Mouse (Mus musculus) urinary bladder, postnatal 14 days (tissue): ENCODE data around the gene Tiam2.
"Not testable (repeated sequence)": the region's sequence is repeated elsewhere in the genome, so short reads cannot be mapped to it uniquely, and the experiment has no call there.

Experiments
- DNase-seq: peaks from one replicate; pipeline ENCODE4 v3.0.0; 2021; ENCODE audit warnings: low spot score

Gene Tiam2

DNA sequence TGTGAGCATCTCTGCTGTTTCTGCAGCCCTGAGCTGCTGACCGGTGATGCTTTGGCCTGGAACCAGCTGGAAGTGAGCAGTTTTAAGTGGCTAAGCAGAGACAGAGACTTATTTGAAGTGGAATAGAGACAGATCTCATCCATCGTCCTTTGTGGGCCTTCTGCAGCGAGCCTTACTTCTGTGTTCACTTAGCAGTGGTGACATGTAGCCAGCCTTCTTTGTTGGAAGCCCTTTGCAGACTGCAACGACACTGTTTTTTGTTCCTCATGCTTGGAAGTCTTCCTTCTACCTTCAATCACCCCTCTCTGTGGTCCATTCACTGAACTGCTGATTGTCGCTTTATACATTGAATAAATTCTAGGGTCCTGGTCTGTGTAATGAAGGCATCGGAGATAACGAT is 18.5 kb downstream of the Tiam2 start:
- no peak for DNase-seq

DNA sequence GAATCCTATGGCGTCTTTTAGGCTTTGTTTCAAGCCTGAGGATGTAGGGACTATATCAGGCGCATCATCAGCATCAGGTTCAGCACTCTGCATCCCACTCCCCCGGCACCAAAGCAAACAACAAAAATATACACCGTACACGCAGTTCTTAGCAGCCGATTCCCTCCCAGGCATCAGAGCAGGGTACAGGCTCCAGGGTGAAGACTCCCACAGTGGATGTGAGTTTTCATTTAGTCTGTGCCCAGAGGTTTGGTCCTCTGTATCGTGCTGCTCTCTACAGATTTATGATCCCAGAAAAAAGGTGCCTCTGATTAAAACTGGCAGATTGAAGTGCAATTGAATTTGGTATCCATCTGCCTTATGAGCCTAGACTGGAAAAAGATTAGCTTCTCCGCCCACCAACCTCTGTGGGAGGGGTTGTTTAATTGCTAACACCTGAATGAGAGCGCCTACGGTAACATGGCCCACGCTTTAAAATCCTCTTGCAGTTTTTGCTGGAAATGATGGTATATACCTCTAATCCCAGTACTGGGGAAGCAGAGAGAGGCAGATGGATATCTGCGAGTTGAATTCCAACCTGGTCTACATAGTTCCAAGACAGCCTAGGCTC is 19.0 kb downstream of the Tiam2 start:
- DNase-seq = no peak

DNA sequence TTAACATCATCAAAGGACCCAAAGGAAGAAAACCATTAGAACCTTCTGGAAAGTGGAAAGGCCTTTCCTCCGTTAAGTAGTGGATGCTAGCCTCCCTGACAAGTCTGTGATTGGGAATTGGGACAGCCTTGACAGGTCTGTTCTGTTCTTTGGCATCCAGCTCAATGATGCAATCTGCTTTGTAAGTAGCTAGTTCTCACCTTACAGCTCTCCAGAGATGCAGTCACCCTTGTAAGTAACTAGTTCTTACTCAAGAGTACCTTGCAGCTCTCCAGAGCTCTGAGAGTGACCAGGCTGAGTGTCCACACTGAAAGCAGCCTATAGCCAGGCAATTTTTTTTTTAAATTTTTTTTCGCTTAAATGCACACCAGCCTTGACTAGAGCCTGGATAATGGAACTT is 21.4 kb downstream of the Tiam2 start:
- no peak for DNase-seq

DNA sequence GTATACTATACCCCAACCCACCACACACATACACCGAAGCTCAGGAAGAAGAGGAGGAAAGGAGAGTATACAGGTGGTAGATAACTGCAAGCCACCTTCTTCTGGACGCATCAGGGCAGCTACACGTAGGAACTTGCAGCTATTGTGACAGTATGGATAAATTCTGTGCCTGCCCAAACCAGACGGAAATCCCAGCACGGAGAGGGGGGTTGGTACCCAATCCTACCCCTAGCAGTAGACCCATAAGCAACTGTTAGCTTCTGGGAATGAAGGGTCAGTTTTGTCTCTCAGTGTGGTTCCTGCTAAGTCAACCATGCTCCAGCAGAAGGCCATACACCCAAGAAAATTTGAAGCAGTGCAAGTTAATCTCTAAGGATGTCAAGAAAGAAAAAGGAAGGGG is 23.0 kb downstream of the Tiam2 start:
- no peak for DNase-seq

DNA sequence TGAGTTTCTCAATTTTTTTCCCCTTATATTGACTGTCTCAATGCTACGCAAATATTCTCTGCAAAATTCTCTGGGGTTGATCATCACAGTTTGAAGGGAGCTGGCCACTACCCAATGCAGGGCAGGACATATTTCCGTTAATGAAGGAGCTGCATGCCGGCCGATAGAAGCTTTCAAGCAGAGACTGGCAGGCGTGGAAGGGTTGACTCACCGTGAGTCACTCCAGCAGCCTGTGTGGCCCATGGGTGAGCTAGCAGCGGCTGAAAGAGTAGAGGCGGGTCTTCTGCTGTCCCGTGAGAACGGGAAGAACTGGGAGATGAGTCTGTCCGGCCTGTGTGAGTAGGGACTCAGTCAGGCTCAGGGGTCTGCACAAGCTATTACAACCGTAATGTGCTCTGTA is 23.6 kb downstream of the Tiam2 start:
- DNase-seq = peak; percentile 76

DNA sequence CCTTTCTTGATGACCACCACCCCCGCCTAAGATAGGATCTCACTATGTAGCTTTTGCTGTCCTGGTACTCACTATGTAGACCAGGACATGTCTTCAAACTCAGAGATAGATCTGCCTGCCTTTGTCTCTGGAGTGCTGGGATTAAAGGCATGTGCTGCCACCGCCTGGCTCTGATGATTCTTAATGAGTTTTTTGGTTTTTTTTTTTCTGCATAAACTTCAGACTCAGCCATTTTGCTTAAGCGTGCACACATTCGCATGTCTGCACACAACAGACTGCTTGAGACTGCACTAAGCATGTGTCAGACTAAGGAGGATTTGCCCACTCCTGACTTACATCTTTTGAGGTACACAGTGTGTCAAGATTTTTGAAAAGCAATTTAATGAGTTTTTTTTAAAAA is 24.0 kb downstream of the Tiam2 start:
- DNase-seq = no peak

DNA sequence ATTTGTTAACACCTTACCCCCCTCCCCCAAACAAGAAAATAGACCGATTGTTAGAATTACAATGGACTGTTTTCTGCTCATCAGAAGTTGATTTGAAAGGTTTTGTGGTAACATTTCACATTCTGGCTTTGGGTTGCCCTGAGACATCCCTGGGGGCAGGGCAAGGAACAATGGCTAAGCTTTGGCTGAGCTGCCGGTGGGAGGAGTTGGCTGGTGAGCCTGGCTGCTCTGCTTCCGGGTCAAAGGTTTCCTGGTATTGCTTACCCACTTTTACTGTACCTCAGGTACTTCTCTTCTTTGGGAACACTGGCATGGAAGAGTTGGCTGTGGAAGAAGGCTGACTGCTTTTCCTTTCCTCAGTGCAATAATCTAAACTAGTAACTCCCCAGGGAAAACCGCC is 25.3 kb downstream of the Tiam2 start:
- no peak for DNase-seq

DNA sequence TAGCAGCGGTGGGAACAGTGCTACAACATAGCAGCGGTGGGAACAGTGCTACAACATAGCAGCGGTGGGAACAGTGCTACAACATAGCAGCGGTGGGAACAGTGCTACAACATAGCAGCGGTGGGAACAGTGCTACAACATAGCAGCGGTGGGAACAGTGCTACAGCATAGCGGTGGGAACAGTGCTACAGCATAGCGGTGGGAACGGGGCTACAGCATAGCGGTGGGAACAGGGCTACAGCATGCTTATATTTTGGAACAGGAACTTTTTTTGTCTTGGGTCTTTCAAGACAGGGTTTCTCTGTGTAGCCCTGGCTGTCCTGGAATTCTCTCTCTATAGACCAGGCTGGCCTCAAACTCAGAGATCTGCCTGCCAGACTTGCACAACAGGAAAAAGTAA is 26.8 kb downstream of the Tiam2 start:
- not testable (repeated sequence) for DNase-seq

DNA sequence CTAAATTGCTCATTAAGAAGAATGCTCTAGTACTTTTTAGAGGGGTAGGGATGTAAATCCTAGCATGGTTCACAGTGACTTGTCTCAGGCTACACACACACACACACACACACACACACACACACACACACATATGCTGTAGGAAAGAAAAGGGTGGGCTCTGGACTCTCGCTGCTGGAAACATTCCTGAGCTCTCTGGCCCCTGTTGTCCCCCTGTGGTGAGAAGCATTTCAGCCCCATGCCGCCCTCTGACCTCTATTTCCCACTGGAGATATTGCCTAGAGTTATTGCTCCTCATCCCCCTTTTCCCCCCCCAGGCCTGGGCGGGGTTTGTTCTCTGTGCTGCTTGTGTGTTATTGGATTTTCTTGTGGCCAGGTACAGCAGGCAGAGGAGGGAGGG is 28.5 kb downstream of the Tiam2 start:
- DNase-seq = no peak

DNA sequence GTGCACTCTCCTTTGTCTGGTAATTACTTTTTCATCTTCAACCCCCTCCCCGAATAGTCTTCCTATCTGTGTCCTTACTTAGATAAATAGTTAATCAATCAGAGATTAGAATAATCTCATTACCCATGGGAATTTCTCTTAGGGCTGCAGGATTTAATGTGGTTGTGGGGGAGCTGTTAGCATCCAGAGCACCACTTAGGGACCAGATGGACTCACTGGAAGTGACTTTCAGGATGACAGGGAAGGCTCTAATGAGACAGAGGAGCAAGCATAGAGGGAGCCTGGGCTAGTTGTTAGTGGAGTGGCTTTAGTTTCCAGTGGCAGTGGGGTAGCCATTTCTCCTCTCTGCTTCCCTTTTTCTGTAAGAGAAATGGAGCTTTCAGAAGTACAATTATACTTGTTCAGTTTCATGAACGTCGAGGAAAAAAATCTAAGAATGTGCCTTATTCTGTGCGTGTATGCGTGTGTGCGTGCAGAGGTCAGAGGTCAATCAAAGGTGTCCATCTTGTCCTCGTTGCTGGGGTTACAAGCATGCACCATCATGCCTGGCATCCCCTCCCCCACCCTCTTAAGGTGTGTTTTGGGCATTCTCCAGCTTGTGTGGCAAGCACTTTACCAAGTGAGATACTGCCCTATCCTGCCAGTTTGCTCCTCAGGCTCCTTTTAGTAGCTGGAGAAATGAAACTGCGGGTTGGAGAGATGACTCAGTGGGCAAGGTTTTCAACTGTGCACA is 30.4 kb downstream of the Tiam2 start:
- no peak for DNase-seq

DNA sequence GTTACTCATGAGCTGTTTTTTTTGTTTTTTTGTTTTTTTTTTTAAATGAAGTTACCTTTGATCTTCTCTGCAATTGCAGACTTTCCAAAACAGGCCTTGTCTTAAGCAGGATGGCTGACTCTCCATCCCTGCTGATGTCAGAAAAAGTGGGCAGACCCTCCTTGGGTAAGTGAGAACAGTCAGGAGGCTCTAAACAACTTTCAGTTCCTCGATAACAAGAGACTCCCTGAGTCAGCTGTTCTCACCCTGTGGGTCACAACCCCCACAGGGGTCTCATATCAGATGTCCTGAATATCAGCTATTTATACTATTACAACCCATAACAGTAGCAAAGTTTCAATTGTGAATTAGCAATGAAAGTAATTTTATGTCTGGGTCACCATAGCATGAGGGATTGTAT is 33.9 kb downstream of the Tiam2 start:
- DNase-seq = no peak

DNA sequence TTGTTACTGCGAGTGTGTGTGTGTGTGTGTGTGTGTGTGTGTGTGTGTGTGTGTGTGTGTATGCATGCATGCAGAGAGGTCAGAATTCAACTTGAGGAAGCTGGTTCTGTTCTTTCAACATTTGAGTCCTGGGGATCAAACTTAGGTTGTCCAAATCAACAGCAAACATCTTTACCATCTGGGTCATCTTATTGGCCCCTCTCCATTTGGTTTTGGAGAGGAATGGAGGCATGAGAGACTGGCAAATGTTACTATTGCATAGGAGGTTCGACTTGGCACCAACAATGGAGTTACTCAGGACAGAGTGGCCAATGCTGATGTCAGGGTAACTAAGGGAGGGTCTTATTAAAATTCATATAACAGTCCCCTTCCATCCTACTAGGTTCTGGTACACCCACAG is 35.4 kb downstream of the Tiam2 start:
- DNase-seq = no peak

DNA sequence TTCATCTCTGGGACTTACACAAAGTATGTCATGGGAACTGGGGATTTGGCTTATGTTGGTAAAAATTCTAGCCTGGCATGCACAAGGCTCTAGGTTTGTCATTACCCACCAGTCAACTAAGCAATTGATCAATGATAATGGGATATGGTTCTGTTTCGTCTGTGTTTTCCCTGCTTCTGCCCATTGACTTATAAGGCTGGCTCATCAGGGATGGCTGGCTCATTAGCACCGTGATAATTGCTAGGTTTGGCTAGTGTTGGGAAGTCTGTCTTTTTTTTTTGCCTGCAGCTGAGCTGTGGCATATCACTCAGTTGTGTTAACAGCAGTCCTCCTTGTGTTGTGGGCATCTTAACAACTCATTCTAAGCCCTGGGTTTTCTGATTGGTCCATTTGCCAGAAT is 36.8 kb downstream of the Tiam2 start:
- DNase-seq = no peak

DNA sequence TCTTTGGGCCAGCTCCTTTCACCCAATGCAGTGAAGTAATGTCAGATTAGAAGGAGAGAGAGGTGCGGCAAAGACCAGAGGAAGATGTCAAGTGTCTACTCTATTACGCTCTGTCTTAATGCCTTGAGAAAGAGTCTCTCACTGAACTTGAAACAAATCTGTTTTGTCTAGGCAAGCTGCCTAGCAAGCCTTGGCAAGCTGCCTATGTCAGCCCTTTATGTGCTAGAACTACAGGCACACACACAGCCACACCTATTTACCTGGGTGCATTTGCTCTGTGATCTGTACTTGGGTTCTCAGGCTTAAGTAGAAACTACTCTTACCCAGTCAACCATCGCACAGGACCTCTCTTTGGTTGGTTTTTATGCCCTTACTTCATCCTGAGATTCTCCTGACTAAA is 40.4 kb downstream of the Tiam2 start:
- peak; percentile 72 for DNase-seq

DNA sequence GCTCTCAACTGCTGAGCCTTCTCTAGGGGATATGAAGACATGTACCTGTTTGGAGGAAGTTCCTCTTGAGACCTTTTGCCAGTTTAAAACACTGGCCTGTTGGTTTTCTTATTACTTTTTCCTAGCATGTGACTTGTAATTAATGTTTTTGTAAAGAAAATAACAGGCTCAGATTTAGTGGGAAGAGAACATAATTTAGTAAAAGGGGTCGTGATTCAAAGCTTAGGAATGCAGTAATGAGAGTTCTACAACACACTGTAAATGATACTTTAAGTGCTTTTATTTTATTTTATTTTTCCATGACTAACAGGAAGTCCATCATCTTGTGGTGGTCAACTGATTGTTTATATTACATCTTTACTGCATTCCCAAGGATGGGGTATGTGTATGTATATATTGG is 42.0 kb downstream of the Tiam2 start:
- DNase-seq = no peak

DNA sequence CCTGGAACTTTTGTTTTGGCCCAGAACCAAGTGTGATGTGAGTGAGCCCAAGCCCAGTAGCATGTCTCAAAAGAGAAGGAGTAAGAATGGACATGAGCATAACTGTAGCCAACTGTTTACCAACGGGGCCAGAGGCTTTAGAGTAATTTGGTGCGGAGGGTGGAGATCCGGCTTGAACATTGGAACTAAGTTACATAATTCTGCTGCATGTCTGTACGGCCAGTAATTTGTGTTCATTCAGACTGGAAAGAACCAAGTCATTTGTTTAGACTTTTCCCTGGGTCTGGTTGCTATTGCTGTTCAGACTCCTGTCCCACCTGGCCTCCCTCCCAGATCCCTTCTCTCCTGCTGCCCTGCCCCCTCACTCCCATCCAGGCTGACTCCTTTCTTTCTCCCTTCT is 43.3 kb downstream of the Tiam2 start:
- peak; percentile 40 for DNase-seq

DNA sequence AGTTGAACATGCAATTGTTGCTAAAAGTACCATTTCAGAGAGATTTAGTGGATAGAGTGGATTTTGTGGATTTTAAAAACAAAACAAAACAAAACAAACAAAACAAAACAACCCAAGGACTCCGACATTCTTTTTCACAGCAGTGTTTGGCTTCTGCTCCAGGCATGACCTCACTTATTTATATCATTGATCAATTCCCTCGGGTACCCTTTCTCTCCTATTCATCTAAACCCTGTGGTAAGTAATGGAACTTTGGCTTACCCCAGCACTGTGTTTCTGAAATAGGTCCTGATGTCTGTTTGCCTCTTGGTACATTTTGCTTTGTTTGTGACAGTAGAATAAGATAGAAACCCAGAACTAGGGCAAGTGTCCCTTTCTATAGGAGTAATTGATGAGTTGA is 52.2 kb downstream of the Tiam2 start:
- DNase-seq = no peak

DNA sequence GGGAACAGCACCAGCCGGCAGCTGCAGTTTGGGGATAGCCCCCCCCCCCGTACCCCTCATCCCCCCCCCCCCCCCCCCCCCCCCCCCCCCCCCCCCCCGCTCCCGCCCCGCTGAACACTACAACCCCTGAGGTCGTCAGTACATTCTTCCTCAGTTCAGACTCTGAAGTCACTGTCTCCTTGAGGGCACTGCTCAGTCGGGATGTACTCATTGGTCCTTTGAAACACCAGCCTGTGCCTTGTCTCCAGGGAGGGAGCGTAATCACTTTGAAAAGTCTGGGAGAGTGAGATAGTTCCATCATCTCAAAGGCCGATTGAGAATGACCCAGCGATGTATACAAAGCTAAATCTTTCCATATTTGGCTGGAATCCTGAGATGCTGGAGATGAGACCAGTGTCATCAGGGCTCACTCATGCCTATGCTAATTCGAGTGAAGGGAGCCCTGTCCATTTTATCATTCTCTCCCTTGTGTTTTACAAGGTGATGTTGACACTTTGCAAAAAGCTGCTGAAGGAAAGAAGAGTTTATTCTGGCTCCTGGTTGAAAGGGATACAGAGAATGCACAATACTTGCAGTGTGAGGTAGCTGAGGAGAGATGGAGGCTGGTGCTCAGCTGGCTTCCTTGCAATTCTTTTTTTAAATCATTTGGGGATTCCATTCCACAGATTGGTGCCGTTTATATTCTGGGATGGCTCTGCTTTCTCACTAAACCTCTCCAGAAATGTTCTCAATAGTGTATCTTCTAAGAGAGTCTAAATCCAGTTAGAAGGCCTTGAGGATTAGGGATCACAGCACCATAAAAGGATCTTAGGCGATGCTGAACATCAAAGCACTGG is 53.6 kb downstream of the Tiam2 start:
- DNase-seq = no peak

DNA sequence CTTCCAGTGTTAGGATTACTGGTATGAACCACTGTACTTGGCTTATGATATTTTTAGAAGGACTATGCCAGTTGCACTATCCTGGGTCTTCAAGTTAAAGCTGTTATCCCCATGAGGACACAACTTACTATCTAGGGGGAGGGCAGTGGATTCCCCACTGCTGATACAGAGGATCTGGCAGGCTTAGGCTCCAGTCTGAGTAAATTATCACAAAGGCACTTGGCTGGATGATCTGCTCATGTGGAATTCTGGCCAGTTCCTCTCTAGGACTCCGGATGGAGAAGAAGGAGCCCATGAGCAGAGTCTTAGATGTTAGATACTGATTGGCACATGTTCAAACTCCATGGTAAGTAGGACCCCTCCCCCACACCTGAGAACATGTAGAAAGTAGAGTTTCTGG is 59.0 kb downstream of the Tiam2 start:
- no peak for DNase-seq

DNA sequence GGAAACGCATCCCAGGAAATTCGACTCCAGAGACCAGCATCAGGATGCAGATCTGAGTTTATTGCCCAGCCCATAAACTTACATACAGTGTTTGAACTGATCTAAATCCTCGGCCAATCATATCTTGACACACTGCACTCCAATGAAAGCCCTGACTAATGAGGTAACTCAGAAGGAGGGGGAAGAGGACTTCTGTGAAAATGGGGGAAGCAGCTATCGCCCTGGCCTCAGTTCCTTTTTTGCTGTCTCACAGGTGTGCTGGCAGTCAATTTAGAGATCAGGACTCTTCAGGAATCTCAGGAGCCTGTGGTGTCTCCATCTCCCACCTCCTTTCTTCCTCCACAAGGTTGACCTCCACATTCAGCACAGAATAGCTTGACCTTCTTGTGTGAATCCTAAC is 61.4 kb downstream of the Tiam2 start:
- DNase-seq = no peak

DNA sequence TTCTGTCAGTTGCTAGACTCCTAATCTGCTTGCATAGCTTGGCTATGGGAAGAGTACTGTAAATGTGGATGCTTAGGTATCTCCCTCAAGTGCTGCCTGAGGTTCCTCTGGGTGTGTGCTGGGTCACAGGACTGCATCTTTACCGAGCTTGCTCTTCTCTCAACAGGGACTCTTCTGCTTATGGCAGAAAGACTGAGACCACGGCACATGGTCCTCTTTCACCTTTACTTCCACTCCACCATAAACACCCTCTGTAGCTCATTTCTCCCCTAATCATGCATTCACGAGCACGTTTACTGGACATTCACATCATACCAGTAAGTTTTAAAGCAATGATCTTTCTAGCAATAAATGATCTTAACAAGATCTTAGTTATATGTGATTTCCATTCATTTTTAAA is 63.4 kb downstream of the Tiam2 start:
- DNase-seq = no peak

DNA sequence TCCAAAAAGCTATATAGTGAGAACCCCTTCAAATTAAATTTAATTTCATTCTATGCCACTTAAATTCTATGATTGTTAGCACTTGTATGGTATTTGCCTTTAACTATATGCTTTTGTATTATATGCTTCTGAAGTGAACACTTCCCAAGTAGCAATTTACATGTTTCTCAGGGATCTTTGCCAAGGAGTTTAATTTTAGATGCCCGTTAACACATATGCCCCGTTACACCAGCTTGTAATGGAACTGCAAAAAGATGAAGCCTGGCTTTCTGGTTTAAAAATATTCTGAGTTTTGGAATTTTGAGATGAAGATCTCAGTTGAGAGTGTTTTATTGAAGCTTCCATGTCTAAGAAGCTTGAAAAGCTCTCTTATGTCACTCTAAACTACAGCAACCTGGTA is 67.6 kb downstream of the Tiam2 start:
- no peak for DNase-seq

DNA sequence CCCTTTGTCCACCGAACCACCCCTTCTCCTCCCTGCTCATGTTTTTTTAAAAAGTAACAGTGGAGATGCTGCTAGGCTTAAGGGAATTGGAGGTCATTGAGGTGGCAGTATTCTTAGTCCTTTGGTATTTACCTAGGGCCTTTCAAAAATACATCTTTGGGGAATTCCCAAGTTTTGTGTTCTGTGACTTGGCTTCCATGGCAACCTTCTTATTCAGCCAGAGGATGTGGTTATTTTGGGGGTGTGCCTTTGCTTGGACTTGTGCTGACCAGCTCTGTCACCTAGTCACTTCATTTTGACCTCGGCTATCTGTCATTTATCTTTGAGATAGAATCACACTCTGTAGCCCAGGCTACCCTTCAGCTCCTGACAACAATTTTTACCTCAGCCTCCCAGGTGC is 68.6 kb downstream of the Tiam2 start:
- DNase-seq = no peak
